Mouse (Mus musculus) gastrocnemius, postnatal 25 days (tissue): ENCODE measurements around the gene Rrm2. TPM values are rescaled to one million over a fixed set of nuclear protein-coding genes. Genes with fewer than 3 reads are reported as not detected.
A peak's percentile ranks its signal among the peaks of the same experiment; 100 is the strongest.
"Not testable (repeated sequence)": the region's sequence is repeated elsewhere in the genome, so short reads cannot be mapped to it uniquely, and the experiment has no call there.

Experiments
- DNase-seq: peaks from one replicate; pipeline ENCODE4 v3.0.0; 2022
- long read RNA-seq, 2 experiments: library from polyadenylated mRNA; stranded (forward); transcript quantifications; one replicate each; pipeline ENCODE4 v2.0.0; 2021
- total RNA-seq, 2 experiments: library from RNA; stranded (reverse); gene quantifications; 1 replicate in 1 of 2; 2 replicates in 1 of 2; pipeline ENCODE4 v1.2.3; 2021

Gene Rrm2
- total RNA-seq: 1 to 10 TPM; 1.8 to 3.6 TPM
- long read RNA-seq, experiment 1, partial matches to known transcripts: 0 of 3 reads
- long read RNA-seq, experiment 1, other reads (novel, unspliced or antisense): 1 of 3 reads
- long read RNA-seq, experiment 2, partial matches to known transcripts: 0 of 3 reads
- long read RNA-seq, experiment 2, other reads (novel, unspliced or antisense): 0 of 3 reads

DNA sequence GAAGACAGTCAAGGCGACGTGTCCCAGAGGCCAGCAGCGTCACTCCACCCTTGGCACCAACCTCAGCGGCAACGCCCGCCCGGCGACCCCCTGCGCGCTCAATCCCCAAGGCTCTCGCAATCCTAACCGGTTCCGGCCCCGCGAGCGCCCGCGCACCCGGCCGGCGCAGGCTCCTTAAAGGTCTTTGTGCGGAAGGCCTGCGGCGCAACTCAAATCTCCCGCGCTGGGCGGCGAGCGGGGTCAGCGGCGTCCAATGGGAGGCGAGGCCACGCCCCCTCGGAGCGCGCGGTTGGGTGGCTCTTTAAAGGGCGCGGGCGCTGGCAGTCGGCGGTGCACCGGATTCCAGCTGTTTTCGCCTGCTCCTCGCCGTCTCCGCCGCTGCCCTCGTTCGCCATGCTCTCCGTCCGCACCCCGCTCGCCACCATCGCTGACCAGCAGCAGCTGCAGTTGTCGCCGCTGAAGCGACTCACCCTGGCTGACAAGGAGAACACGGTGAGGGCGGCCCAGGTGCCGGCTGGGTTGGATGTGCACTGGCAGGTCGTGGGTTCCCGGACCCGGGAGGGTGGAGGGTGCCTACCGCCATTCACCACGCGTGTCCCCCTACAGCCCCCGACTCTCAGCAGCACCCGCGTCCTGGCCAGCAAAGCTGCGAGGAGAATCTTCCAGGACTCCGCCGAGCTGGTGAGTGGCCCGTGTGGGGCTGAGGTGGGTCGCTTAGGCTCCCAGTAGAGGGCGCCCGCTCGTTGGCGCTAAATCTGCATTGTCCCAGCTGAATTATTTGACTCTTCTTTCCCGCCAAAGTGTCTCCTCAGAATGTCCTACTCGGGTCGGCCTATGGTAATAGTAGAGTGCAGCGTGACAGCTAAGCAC, at the start of gene Rrm2:
Rrm2 (plus strand) TSS at position 288 of the 870 bp plus-strand sequence.
- DNase-seq: peak; percentile 93

GRCm38 (mm10) chr12:24658998-24659397, 49.0 kb upstream of the Rrm2 start:
- no peak for DNase-seq

GRCm38 (mm10) chr12:24659923-24660322, 48.1 kb upstream of the Rrm2 start:
- DNase-seq: no peak

DNA sequence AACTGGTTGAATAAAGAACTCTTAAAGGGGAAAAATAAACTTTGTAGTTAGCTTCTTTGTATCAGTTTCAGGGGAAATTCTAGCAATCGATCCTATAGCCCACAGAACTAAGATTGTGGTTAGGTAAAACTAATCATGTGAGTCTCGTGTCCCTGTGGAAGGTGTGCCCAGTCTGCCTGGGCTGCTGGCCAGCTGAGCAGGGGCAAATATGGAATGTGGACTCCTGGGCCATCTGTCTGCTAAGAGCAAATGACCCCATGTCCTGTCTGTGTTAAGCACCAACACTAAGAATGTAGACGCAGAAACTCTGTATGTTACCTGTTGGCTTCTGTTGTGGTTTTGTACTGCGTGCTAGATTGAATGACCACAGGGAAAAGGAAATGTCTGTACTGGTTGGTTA, 46.9 kb upstream of the Rrm2 start:
- no peak for DNase-seq

- no peak for DNase-seq
These were observed 45.9 kb upstream of the Rrm2 start for GRCm38 (mm10) chr12:24662131-24662530.

DNA sequence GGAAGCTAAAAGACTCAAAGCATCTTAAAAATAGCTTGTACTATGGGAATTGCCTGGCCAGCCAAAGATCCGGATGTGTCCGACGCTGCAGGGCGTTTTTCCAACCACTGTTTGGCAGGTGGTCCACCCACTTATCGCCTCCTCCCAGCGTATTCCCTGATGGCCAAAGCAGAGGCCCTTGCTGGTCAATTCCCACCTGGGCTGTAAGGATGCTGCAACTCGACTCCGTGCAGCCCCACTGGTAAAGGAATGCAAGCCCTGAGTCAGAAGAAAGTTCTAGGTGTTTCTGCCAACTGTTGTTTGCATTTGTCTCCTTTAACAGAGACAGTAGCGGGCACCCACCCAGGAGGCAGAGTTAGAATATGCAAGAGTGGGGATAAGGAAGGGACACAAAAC, 27.9 kb upstream of the Rrm2 start:
- DNase-seq: peak; percentile 81

DNA sequence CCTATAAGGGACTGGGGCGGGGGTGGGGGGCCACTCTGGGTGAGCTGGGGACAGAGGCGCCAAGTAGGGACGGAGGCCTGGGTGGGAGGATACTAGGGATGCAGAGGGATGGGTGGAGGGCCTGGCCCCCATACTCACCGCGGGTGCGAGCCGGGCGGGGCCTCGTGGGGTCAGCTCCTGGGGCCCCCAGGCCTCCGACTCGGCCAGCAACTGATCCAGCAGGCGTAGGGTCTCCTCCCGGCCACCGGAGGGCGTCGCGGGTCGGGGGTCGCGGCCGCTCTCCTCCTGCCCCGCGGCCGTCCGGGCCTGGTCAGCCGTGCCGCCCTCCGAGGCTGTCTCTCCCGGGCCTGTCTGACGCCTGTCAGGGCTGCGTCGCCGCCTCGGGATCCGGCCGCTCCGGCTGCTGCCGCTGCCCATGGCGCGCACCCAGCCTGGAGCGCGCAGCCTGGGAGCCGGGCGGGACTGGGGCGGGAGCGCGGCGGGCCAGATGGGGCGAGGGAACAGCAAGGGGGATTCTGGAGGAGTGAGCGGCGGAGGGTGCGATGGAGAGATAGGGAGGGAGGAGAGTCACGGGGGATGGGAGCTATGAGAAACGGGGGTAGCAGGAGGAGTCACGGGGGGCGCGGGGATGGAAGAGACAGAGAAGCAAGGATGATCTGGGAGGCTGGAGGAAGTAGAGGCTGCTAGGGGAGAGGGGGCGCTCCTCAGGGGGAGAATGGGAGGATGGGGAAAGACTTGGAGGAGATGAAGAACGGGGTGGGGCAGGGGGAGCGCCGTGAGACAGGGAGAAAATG, 27.4 kb upstream of the Rrm2 start:
- peak; percentile 46 for DNase-seq

- DNase-seq: peak; percentile 55
These were observed 26.6 kb upstream of the Rrm2 start, which contains the start of gene Cys1 for GRCm38 (mm10) chr12:24681286-24682023. TSS of gene Cys1 (minus strand) at chr12:24681813.

DNA sequence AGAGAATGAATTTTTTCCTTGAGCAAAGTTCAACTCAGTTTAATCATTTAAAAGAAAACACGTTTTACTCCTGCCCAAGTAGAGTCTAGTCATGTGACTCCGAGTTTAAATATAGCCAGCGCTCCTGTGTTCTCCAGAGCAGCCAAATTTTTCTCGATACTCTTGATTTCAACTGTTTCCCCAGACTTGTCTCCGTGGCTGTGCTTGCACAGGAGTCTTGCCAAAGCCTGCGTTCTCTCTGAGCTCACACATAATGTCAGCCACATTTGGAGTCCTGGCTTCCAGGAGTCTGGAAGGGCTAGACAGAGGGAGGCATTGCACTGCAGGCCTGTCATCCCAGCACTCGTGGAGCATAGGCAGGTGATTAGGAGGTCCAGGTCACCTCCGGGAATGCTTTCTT, 25.5 kb upstream of the Rrm2 start:
- peak; percentile 69 for DNase-seq

DNA sequence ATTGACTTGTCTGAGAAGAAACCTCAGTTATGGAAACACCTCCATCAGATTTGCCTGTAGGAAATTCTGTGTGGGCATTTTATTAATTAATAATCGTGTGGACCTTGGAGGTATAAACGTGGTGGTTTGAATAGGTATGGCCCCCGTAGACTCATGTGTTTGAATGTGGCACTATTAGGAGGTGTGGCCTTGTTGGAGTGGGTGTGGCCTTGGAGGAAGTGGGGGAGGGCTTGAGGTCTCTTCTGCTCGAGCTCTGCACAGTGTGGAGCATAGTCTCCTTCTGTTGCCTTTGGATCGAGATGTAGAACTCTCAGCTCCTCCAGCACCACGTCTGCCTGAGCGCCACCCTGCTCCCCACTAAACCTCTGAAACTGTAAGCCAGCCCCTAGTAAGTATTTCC, 24.6 kb upstream of the Rrm2 start:
- no peak for DNase-seq

DNA sequence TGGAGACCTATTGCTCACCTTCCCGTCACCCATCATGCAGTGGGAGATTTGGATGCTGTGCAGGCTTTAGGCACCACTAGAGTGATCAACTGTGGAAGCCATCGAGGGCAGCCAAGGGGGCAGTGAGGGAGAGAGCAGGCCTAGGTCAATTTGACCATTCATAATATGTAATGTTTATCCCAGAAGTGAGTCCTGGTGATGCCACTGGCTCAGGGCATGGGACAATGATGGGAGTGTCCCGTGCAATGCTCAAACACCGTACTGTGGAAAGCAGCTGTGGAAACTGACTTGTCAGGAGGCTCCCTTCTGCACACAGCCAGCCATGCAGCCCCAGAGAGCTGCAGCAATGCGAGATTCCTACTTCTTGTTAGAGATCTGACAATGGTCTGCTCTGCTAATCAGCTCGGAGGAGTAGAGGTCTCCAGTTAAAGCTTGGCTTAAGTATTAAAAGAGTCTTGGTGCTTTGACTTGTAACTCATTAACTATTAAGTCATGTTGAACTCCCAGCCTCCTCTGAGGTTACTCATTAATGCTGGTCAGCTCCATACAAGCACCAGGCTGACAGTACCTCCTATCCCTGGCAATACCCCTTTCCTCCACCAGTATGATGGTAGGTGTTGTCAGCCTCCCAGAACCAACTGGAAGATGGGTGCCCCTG, 21.9 kb upstream of the Rrm2 start:
- no peak for DNase-seq

GRCm38 (mm10) chr12:24686696-24687346, 21.2 kb upstream of the Rrm2 start:
- no peak for DNase-seq

DNA sequence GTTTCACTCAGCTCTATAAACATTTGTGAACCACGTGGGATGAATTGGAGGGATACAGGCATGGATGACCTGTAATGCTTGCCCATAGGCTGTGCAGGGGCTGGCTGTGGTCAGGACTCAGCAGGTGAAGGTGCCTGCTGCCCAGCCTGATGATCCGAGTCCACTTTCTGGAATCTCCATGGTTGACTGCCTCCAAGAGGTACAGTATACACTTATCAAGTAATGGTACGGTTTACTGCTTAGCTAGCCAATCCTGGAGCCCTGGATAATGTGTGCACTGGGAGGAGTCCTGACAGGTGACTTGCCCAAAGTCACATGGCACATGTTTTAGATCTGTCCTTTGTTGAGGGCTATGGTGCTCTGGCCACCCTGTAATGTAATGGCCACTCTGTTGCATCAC, 17.7 kb upstream of the Rrm2 start:
- DNase-seq: no peak

- peak; percentile 65 for DNase-seq
These were observed 11.2 kb upstream of the Rrm2 start for GRCm38 (mm10) chr12:24696500-24697483.

DNA sequence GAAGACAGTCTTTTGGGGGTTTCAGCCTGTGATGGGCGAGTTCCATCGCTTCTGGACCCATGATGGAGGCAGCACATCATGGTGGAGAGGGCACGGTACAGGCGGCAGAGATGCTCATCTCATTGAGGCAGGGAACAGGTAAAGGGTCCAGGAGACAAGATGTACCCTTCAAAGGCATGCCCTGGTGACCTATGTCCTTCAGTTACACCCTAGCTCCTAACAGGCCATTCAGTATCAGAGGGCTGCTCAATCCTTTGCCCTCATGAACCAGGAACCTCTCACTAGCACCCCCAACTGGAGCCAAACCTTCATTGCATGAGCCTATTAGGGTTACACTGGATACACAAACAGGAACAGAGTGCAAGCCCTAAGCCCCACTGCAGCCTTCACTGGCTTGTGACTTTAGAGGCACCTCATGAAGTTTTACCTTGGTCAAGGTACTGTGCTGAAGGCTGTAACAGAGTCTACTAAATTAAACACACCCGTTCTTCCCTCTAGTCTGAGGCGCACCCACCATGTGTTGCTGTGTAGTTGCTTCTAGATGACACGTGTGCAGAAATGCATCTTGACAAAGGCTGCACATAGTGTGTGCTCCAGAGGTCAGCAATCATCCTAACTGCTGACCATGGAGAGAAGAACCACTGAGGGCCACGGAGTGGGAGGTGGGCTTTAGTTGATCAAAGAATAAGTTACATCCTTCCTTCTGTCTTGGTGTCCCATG, 10.4 kb upstream of the Rrm2 start:
- DNase-seq: no peak

- DNase-seq: no peak
These were observed 9.5 kb upstream of the Rrm2 start for GRCm38 (mm10) chr12:24698514-24698913.

- DNase-seq: no peak
These were observed 8.5 kb upstream of the Rrm2 start for GRCm38 (mm10) chr12:24699578-24699977.

- not testable (repeated sequence) for DNase-seq
These were observed 6.4 kb upstream of the Rrm2 start for GRCm38 (mm10) chr12:24701621-24702020.

GRCm38 (mm10) chr12:24703013-24703412, 5.0 kb upstream of the Rrm2 start:
- DNase-seq: no peak
